Mouse (Mus musculus): ENCODE data around the gene Meis1. TPM values are rescaled to one million over a fixed set of nuclear protein-coding genes. Genes with fewer than 3 reads are reported as not detected.

The Meis1 gene
- polyA plus RNA-seq, 1 experiment from 2014 or later, result 112 TPM

DNA sequence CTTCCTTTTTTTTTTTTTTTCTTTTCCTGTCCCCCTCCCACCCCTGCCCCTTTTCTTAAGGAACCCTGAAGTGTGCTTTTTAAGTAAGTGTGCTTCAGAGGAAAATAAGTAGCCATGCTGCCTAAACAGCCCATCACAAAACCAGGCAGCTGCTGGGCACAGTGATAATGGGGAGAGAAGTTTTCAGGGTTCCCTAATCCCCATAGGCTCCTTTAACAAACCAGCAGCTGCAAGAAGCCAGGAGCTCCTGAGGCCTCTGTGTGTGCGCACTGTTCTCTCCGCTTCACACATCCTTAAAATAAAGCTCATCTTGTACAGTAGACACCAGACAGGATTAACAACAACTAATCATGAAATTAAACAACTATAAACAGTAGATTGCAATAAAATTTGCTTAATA is 63.9 kb downstream of the Meis1 start:
- Histone ChIP-seq H3K27ac (no peak overlapping the region), H3K36me3 (no peaks in the 10 kb centered on the region), H3K4me1 (replicated peaks) (peaks cover 20% of the 10 kb centered on the region), H3K4me3 (replicated peaks) (no peak overlapping the region), H3K9me3 (no peaks in the 10 kb centered on the region), H3K27me3 (replicated peaks) (no peaks in the 10 kb centered on the region), H3K9ac (no peak overlapping the region), H3K4me2 (replicated peaks) (no peak overlapping the region)
- 85% methylated on average over 2 of the region's 2 CpGs for WGBS
- no peak for ATAC-seq

DNA sequence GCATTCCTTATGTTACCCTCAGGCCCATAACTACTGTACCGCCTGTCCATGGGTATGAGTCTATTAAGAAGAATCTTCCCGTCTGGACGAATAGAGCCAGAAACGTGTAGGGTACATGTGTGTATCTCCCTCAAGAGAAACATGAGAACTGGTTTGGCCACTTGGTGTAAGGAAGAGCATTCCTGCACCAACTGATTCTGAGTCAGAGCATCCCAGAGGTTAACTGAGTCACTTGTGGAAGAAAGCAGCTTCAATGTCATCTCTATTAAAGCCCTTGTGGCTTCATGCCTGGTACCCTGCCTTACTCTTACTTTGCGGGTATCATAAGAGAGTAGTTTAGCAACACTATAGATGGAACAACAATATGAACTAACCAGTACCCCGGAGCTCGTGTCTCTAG is 64.9 kb downstream of the Meis1 start:
- Histone ChIP-seq H3K4me3 (replicated peaks) (no peak overlapping the region), H3K9me3 (no peaks in the 10 kb centered on the region), H3K4me1 (replicated peaks) (peaks cover 17% of the 10 kb centered on the region), H3K27me3 (replicated peaks) (no peaks in the 10 kb centered on the region), H3K4me2 (replicated peaks) (no peak overlapping the region), H3K9ac (no peak overlapping the region), H3K27ac (no peak overlapping the region), H3K36me3 (no peaks in the 10 kb centered on the region)
- WGBS, result 88% methylated on average over 7 of the region's 7 CpGs
- no peak for ATAC-seq

DNA sequence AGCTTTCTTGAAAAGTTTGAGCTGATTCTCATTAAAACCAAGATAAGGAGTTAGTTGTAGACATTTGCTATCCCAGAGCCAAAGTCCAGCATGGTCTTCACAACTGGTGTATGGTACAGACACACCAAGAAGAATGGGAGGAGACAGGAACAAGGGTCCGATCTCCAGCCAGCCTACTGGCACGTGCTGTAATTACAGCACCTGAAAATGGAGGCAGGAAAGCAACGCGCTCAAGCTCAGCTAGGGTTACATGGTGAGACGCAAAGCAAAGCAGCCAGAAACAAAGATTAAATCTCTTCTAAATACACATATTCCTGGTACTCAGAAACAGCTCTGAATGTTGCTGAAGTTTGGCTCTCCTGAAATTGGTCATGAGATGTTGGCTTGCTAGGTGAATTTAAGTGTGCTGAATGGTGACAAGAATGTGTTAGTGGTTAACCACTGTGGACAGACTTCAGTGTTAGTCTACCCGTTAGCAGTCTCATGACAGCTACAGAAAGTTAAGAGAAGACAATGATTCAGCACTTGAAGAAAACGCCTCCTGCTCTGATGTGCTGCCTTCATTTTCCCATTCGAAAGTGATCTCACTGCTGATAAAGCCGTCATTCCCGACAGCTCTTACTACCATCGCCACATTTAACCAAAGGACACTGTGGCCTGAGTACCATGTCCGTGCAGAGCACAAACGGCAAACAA is 70.0 kb downstream of the Meis1 start:
- 82% methylated on average over 13 of the region's 13 CpGs for WGBS
- Histone ChIP-seq H3K4me3 (replicated peaks) (no peak overlapping the region), H3K27me3 (replicated peaks) (no peaks in the 10 kb centered on the region), H3K27ac (no peak overlapping the region), H3K4me1 (replicated peaks) (peaks cover 14% of the 10 kb centered on the region), H3K36me3 (no peaks in the 10 kb centered on the region), H3K4me2 (replicated peaks) (no peak overlapping the region), H3K9me3 (no peaks in the 10 kb centered on the region), H3K9ac (no peak overlapping the region)
- no peak for ATAC-seq

DNA sequence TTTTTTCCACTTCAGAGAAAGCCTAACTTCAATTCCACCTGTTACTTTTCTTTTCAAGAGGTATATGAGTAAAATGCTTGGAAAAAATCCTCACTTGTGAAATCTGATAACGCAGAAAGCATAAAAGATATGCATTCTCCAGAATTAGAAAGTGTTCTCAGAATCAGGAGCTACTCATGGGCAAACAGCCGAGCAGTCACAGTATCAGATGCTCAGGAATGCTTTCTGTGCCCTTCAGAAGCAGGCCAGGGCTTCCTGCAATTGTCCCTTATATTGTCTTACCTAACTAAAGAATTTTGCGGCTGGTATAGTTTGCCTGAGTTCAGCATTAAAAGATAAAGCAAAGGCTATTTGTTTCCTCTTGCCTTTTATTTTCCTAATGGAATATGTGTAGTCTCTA is 71.4 kb downstream of the Meis1 start:
- Histone ChIP-seq H3K27me3 (replicated peaks) (no peaks in the 10 kb centered on the region), H3K9ac (no peak overlapping the region), H3K4me1 (replicated peaks) (peaks cover 14% of the 10 kb centered on the region), H3K36me3 (no peaks in the 10 kb centered on the region), H3K9me3 (no peaks in the 10 kb centered on the region), H3K4me3 (replicated peaks) (no peak overlapping the region), H3K27ac (no peak overlapping the region), H3K4me2 (replicated peaks) (no peak overlapping the region)
- no peak for ATAC-seq
- WGBS, result 70% methylated on average over 3 of the region's 3 CpGs

DNA sequence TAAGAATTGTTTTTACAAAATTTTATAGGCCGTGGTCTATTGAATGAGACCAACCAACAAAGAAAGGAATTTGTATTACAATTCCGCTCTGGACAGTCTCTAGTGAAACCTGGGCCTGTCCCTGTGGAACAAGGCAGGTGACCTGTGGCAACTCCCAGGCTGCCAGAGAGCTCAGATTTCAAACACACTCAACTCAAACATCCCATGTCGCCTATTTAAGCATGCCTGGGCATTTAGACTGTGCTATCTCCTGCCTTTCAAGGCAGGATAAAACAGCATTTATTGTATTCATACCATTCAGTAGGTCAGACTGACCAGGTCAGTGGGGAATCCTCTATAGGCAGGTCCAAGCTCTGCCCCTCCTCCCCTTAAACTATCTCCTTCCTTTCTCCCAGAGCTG is 73.0 kb downstream of the Meis1 start:
- no peaks in the 10 kb centered on the region for H3K27me3 ChIP-seq (replicated peaks)
- no peak overlapping the region for H3K4me2 ChIP-seq (replicated peaks)
- H3K4me1 ChIP-seq (replicated peaks), result peaks cover 14% of the 10 kb centered on the region
- WGBS, result 46% methylated on average over 3 of the region's 3 CpGs
- H3K9me3 ChIP-seq, result no peaks in the 10 kb centered on the region
- ATAC-seq, result no peak
- H3K36me3 ChIP-seq, result no peaks in the 10 kb centered on the region
- no peak overlapping the region for H3K9ac ChIP-seq
- no peak overlapping the region for H3K27ac ChIP-seq
- no peak overlapping the region for H3K4me3 ChIP-seq (replicated peaks)

DNA sequence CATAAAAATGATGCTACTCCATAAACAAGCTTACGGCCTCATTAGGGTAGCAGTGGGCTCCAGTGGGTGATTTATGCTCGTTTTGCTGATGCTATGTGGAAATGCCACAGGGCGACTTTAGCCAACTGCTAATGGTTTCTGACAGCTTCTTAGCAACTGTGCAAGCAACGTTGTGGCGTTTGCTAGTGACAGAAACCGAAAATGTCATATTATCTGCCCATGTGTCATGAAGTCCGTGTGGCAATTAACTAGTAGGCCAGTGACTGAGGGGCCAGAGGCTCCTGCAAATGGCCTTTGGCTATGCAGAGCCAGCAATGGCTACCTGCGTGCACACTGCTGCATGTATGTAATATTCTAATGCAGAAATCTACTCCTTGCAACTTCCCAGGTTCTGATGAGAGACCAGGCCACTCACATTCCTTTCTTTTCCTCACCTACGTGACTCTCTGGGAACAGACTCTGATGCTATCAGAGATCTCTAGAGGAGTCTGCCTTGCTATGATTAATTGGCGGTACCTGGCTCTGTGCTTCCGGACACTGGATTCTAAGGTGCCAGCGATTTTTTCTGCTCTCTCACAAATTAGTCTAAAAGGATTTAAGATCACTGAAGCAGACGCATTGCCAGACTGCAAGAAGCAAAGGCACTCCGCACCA is 73.7 kb downstream of the Meis1 start:
- no peak overlapping the region for H3K27ac ChIP-seq
- H3K9me3 ChIP-seq, result no peaks in the 10 kb centered on the region
- H3K9ac ChIP-seq, result no peak overlapping the region
- H3K4me2 ChIP-seq (replicated peaks), result no peak overlapping the region
- peaks cover 14% of the 10 kb centered on the region for H3K4me1 ChIP-seq (replicated peaks)
- no peaks in the 10 kb centered on the region for H3K36me3 ChIP-seq
- H3K4me3 ChIP-seq (replicated peaks), result no peak overlapping the region
- H3K27me3 ChIP-seq (replicated peaks), result no peaks in the 10 kb centered on the region
- ATAC-seq, result no peak; the same call in 1 of the 2 replicates
- WGBS, result 58% methylated on average over 14 of the region's 14 CpGs

DNA sequence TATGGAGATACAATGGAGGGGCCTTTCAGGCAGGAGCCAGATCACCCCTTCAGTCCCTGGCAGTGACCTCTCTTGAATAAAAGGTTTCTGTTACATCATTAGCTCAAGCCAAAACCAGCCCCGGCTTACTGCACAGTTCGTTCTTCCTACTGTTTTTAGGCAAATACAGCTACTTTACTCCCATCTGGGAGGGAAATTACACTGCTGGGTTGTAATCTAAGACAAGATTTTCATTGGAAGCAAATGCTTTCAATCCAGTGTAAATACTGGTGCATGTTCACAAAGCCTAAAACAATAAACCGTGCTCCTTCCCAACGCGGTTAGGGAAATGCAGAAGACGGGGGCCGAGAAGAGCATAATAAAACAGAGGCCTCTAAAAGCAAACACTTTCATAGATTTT is 74.6 kb downstream of the Meis1 start:
- no peak overlapping the region; the same call in 1 of the 2 replicates for H3K27ac ChIP-seq
- ATAC-seq, result no peak
- H3K4me2 ChIP-seq (replicated peaks), result no peak overlapping the region
- H3K27me3 ChIP-seq (replicated peaks), result no peaks in the 10 kb centered on the region
- H3K4me3 ChIP-seq (replicated peaks), result no peak overlapping the region
- no peak overlapping the region for H3K9ac ChIP-seq
- H3K4me1 ChIP-seq (replicated peaks), result peaks cover 14% of the 10 kb centered on the region
- no peaks in the 10 kb centered on the region for H3K36me3 ChIP-seq
- 38% methylated on average over 7 of the region's 7 CpGs for WGBS
- no peaks in the 10 kb centered on the region for H3K9me3 ChIP-seq

DNA sequence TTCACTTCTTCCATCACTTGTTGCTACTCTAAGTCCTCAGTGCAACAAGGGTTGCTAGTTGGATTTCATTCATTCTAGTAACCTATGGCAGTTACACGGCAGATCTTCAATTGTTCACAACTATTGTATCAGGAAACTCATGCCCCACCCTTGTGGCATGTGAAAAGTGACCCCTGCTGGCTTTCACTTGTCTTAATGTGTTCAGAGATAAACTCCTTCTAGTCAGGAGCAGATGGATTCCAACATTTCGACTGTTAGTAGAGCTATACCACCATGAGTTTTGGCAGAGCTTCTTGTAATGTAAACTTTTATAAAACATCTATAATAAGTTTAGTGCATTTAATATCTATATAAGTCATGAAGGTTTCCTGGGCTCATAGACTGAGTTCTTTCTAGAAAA is 75.8 kb downstream of the Meis1 start:
- no peak for ATAC-seq
- 56% methylated on average over 2 of the region's 2 CpGs for WGBS
- no peaks in the 10 kb centered on the region for H3K9me3 ChIP-seq
- no peak overlapping the region for H3K4me3 ChIP-seq (replicated peaks)
- H3K9ac ChIP-seq, result no peak overlapping the region
- H3K4me2 ChIP-seq (replicated peaks), result no peak overlapping the region
- H3K4me1 ChIP-seq (replicated peaks), result peaks cover 14% of the 10 kb centered on the region
- H3K27me3 ChIP-seq (replicated peaks), result no peaks in the 10 kb centered on the region
- H3K27ac ChIP-seq, result no peak overlapping the region
- no peaks in the 10 kb centered on the region for H3K36me3 ChIP-seq

DNA sequence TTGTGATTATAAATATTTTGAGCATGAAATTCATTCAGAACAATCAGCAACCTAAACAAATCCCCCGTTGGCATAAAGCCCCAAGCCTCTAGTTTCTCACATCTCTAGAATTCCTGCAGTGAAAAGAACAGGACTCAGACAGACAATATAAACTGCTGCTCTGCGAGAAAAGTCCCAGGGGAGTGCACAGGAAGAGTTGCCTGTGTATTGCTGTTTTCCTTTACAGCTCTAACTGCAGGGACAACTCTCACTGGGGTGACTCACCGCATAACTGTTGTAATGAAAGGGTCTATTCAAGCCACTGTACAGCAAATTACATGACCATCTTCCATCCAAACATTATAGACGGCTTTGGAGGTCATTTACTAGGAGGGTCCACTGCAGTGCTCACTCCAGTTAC is 77.9 kb downstream of the Meis1 start:
- Histone ChIP-seq H3K4me2 (replicated peaks) (no peak overlapping the region), H3K27me3 (replicated peaks) (no peaks in the 10 kb centered on the region), H3K4me1 (replicated peaks) (peaks cover 14% of the 10 kb centered on the region), H3K4me3 (replicated peaks) (no peak overlapping the region), H3K27ac (no peak overlapping the region), H3K9ac (no peak overlapping the region), H3K9me3 (no peaks in the 10 kb centered on the region), H3K36me3 (no peaks in the 10 kb centered on the region)
- 36% methylated on average over 4 of the region's 4 CpGs for whole genome bisulfite sequencing
- 0 out of 2 replicates have a peak, but pooled peaks have one; percentile 25 for ATAC-seq

DNA sequence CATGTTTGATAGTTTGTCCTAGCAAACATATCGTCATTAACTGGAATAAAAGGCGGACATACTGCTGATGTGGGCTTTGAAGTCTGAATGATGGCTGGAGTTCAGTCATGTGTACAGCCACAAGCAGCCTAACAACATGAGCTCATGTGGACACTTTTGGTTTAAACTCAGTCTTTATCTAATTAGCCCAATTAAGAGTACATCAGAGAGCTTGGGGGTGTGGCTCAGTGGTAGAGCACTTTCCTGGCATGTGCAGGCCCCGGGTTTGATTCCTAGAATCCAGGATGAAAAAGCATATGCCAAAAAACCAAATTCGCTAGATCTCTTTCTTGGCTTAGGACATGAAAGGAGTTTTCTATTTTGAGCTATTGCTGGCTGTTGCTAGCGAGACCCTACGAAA is 83.9 kb downstream of the Meis1 start:
- H3K4me1 ChIP-seq (replicated peaks), result peaks cover 13% of the 10 kb centered on the region; the same call in 1 of the 2 replicates
- peaks cover 3% of the 10 kb centered on the region; the same call in 1 of the 2 replicates for H3K36me3 ChIP-seq
- H3K27ac ChIP-seq, result no peak overlapping the region
- H3K9ac ChIP-seq, result no peak overlapping the region
- H3K9me3 ChIP-seq, result no peaks in the 10 kb centered on the region
- H3K4me2 ChIP-seq (replicated peaks), result no peak overlapping the region
- H3K27me3 ChIP-seq (replicated peaks), result no peaks in the 10 kb centered on the region
- WGBS, result 91% methylated on average over 6 of the region's 6 CpGs
- H3K4me3 ChIP-seq (replicated peaks), result no peak overlapping the region
- no peak for ATAC-seq

DNA sequence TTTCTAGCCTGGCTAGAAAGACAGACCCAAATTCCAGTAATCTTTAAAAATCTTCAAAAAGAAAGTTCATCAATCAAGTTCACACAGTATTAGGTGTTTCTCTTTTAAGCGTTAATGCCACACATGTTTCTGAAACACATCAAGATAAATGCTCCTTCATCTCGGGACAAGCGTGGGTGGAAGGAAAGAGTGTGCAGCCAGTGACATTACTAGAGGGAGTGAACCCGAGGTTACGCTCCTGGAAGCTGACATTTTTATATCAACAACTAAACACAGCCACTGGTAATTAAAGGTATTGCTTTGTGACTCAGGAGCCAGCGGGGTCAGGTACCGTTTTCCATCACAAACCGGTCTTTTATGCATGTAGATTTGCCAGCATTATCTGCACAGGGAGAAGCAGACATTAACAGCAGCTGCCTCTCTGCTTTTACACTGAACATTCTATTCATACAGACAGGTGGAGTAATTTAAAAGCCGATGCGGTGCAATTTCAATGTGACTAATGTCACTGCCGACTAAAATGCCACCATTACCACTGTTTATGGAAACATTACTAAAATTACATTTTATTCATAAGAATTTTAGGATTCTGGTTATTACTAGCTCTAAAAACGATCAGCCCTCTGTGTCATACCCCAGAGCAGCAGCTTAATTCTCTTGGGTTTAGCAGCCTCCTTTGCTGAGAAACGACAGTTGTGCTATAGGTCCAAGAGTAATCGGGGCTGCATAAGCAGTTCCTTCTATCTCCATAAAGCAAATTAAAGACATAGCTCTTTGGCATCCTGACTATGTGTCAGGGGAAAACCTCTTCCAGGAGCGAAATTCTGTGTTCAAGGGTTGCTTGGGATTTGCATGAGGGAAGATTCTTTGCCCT is 87.5 kb downstream of the Meis1 start:
- H3K27ac ChIP-seq, result no peak overlapping the region
- peaks cover 17% of the 10 kb centered on the region for H3K4me1 ChIP-seq (replicated peaks)
- H3K9me3 ChIP-seq, result no peaks in the 10 kb centered on the region
- no peak overlapping the region for H3K9ac ChIP-seq
- H3K4me2 ChIP-seq (replicated peaks), result no peak overlapping the region
- no peak overlapping the region for H3K4me3 ChIP-seq (replicated peaks)
- WGBS, result 31% methylated on average over 15 of the region's 15 CpGs
- no peaks in the 10 kb centered on the region for H3K27me3 ChIP-seq (replicated peaks)
- peaks cover 3% of the 10 kb centered on the region; the same call in 1 of the 2 replicates for H3K36me3 ChIP-seq
- no peak for ATAC-seq

Measured in intestine, embryonic 15.5 days (tissue).